In the genomic region with DNA sequence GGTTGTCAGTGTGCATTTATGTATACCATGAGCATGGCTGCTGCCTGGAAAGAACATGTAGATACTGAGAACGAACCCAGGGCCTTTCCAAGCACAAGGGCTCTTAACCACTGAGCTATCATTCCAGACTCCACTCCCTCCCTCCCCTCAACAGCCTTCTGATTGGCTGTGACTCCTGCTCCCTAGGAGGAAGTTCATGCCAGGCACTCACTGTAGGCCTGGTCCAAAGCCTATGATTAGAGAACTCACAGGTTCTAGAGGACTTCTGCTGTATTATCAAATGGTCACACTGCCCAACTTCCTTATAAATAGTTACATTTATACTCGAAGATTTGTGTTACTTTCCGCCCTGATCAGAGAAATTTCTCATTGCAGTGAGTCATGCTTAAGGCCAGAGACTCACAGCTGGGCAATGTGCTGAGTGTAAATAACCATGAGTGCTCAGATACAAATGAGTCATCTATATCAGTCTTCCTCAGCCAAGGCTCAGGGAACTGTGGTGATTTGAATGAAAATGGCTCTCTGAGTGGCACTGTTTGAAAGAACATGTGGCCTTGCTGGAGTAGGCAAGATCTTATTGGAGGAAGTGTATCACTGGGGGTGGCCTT, we compare ENCODE assay signal across 2 mouse cellular contexts.
TF ChIP-seq lines count a peak whose summit lies in the region.

No protein-coding gene starts in this region.

TF ChIP-seq in MEL, 35 proteins besides CTCF, POLR2A, EP300 and RAD21 (continued from another document):
- peak; percentile 86 for TF ChIP-seq ETS1 (IDR thresholded peaks at IDR 0.05; ENCODE audit: low read depth, low read length)
- TF ChIP-seq MAX (IDR thresholded peaks at IDR 0.05; ENCODE audit: low read length), result peak; percentile 78
- peak; percentile 83 for TF ChIP-seq MYC (IDR thresholded peaks at IDR 0.05; ENCODE audit: low read depth, low read length)
- TF ChIP-seq BHLHE40 (IDR thresholded peaks at IDR 0.05; ENCODE audit: borderline replicate concordance, low read depth, low read length), result no peak
- TF ChIP-seq MEF2A (IDR thresholded peaks at IDR 0.05; ENCODE audit: extremely low read depth, insufficient replicate concordance, low read depth, low read length, poor library complexity, severe bottlenecking), result no peak
- TF ChIP-seq ZC3H11A (IDR thresholded peaks at IDR 0.05; ENCODE audit: low read depth, low read length), result no peak
- TF ChIP-seq ELF1 (IDR thresholded peaks at IDR 0.05; ENCODE audit: low read depth, low read length), result no peak
- TF ChIP-seq GATA1 (IDR thresholded peaks at IDR 0.05; ENCODE audit: low read depth, low read length), result peak; percentile 53; the same call in 1 of the 2 replicates
- TF ChIP-seq RCOR1 (IDR thresholded peaks at IDR 0.05; ENCODE audit: low read depth, low read length), result peak; percentile 45; the same call in 1 of the 2 replicates
- no peak for TF ChIP-seq ZKSCAN1 (IDR thresholded peaks at IDR 0.05; ENCODE audit: low read depth, low read length)
- peak; percentile 89 for TF ChIP-seq JUND (IDR thresholded peaks at IDR 0.05; ENCODE audit: low read depth, low read length)
- TF ChIP-seq TCF12 (IDR thresholded peaks at IDR 0.05; ENCODE audit: low read depth, low read length), result peak; percentile 45
- peak; percentile 61 for TF ChIP-seq TAL1 (IDR thresholded peaks at IDR 0.05; ENCODE audit: low read length)

TF ChIP-seq in myocyte, 11 proteins besides CTCF, POLR2A, EP300 and RAD21 (continued from another document):
- TF ChIP-seq CEBPB (IDR thresholded peaks at IDR 0.05; ENCODE audit: insufficient read depth, poor library complexity, severe bottlenecking) (no peak), MAX (IDR thresholded peaks at IDR 0.05; ENCODE audit: low read depth) (no peak), E2F4 (IDR thresholded peaks at IDR 0.05; ENCODE audit: insufficient read depth) (no peak), MYOG (IDR thresholded peaks at IDR 0.05; ENCODE audit: control insufficient read depth in 1 of 3, insufficient read depth in 1 of 3, insufficient read length in 2 of 3, low read depth in 2 of 3) (no peak)
